Mouse (Mus musculus): ENCODE measurements around the gene Cep128. TPM values are rescaled to one million over a fixed set of nuclear protein-coding genes. Genes with fewer than 3 reads are reported as not detected.

The Cep128 gene
- polyA plus RNA-seq, 1 experiment from 2014 or later: 11.1 TPM

Small RNA genes lying within 50 kb of the gene (microRNA-seq; reads per million reads assigned to microRNA genes)
- not detected for gene Gm44370 (ENCODE audit: borderline number of aligned reads)

Other genes with a start within 250 kb of the Cep128 start
- 0.67 and 0.75 TPM in 2 replicates for gene Tshr, start 154 bp upstream of the Cep128 start, polyA plus RNA-seq (2015; fragmentation: Nextera tagmentation; extraction: Ambion mirVana)
- 36.5 and 36.8 TPM in 2 replicates for gene Gtf2a1, start 206.1 kb upstream of the Cep128 start, polyA plus RNA-seq (2015; fragmentation: Nextera tagmentation; extraction: Ambion mirVana)

Measured in embryonic facial prominence, embryonic 15.5 days (tissue).